Mouse (Mus musculus): ENCODE data around the gene Vmn1r101.
"Not testable (repeated sequence)": the region's sequence is repeated elsewhere in the genome, so short reads cannot be mapped to it uniquely, and the experiment has no call there.

The Vmn1r101 gene

DNA sequence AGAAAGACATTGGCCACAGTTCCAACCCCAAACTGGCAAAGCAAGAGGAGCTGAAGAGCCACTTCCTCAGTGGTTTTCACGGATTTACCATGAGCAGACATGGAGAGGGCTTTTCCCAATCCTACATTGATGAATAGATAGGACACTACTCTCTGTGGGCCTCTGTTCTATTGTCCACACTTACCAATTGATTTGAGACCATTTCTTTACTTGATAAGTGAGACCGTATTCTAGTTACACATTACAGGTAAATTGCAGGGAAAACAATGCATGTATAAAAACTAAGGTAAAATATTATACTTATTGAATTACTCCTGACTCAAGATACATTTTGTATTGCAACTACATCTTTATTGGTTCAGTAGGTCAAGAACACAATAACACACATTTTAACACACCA lies at the start of gene Vmn1r101:
Gene Vmn1r101 (minus strand): TSS at position 101 of the 400 bp plus-strand sequence.
- not testable (repeated sequence) for DNase-seq (ENCODE audit: inconsistent ontology term)

- not testable (repeated sequence) for DNase-seq (ENCODE audit: inconsistent ontology term)
Measured at GRCm38 (mm10) chr7:20474825-20475224, 32.4 kb upstream of the Vmn1r101 start, which contains the start of gene Gm10670. Gene Gm10670, minus strand, starts transcription at chr7:20474925.

DNA sequence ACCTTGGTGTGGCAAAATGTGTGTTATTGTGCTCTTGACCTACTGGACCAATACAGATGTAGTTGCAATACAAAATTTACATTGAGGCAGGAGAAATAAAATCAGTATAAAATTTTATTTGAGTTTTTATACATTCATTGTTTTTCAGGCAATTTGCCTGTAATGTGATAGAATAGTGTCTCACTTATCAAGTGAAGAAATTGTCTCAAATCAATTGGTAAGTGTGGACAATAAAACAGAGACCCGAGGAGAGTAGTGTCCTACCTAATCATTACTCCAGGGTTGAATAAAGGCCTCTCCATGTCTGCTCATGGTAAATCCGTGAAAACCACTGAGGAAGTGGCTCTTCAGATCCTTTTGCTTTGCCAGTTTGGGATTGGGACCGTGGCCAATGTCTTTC lies 24.8 kb downstream of the Vmn1r101 start, which contains the start of gene Vmn1r100:
Gene Vmn1r100 (plus strand): TSS at position 301 of the 400 bp plus-strand sequence.
- not testable (repeated sequence) for DNase-seq (ENCODE audit: inconsistent ontology term)
